Mouse (Mus musculus) liver, embryonic 12.5 days (tissue): ENCODE measurements at regions not wholly inside any gene's neighbourhood (a gene's known extent, or its start where the extent isn't known, plus 50 kb on each side); places are given as distances from the start of the nearest gene placed in this dataset.

Experiments used
- ATAC-seq: fragments of 200-750 bp; cut with Nextera tagmentation; 2 replicates; pipeline ENCODE4 v1.8.0; 2017; ENCODE audit warnings: moderate number of reproducible peaks, mild to moderate bottlenecking, moderate library complexity
- H3K27ac ChIP-seq: fragments of 300-500 bp; sonication (generic); 2 replicates; pipeline ENCODE4 v1.5.1; 2016; ENCODE audit warnings: mild to moderate bottlenecking
- H3K27me3 ChIP-seq: fragments of 300-500 bp; sonication (generic); replicated peaks from 2 replicates; pipeline ENCODE4 v1.6.1; 2016; ENCODE audit warnings: mild to moderate bottlenecking, moderate library complexity
- H3K36me3 ChIP-seq: fragments of 300-500 bp; sonication (generic); 2 replicates; pipeline ENCODE4 v1.6.1; 2016; ENCODE audit warnings: mild to moderate bottlenecking, moderate library complexity
- H3K4me1 ChIP-seq: fragments of 300-500 bp; sonication (generic); 2 replicates; pipeline ENCODE4 v1.6.1; 2016
- H3K4me2 ChIP-seq: fragments of 300-500 bp; sonication (generic); 2 replicates; pipeline ENCODE4 v1.6.1; 2016; ENCODE audit warnings: mild to moderate bottlenecking, moderate library complexity
- H3K4me3 ChIP-seq: fragments of 300-500 bp; sonication (generic); 2 replicates; pipeline ENCODE4 v1.5.1; 2016; ENCODE audit warnings: mild to moderate bottlenecking, moderate library complexity
- H3K9ac ChIP-seq: fragments of 300-500 bp; sonication (generic); 2 replicates; pipeline ENCODE4 v1.6.1; 2016; ENCODE audit warnings: mild to moderate bottlenecking, moderate library complexity
- H3K9me3 ChIP-seq: fragments of 300-500 bp; sonication (generic); replicated peaks from 2 replicates; pipeline ENCODE4 v1.6.1; 2016; ENCODE audit warnings: mild to moderate bottlenecking, moderate library complexity
- WGBS: fragments of 180-500 bp; shearing (Covaris S2); methylation state at CpG from one replicate; pipeline ENCODE4 v1.1.7; 2016; ENCODE audit not compliant: insufficient replicate concordance; 5-methylcytosine and 5-hydroxymethylcytosine counted together

GRCm38 (mm10) chr3:59451084-59451483, 106.9 kb upstream of the Igsf10 start:
- Histone ChIP-seq H3K27ac (no peak overlapping the region), H3K27me3 (no peaks in the 10 kb centered on the region), H3K4me1 (no peaks in the 10 kb centered on the region), H3K4me3 (no peak overlapping the region), H3K36me3 (no peaks in the 10 kb centered on the region), H3K4me2 (no peak overlapping the region), H3K9me3 (no peaks in the 10 kb centered on the region), H3K9ac (no peak overlapping the region)
- WGBS = 64% methylated on average over 3 of the region's 3 CpGs
- no peak for ATAC-seq

GRCm38 (mm10) chr3:59423621-59424020, 79.4 kb upstream of the Igsf10 start:
- Histone ChIP-seq H3K27ac (no peak overlapping the region), H3K36me3 (no peaks in the 10 kb centered on the region), H3K4me3 (no peak overlapping the region), H3K27me3 (no peaks in the 10 kb centered on the region), H3K4me1 (no peaks in the 10 kb centered on the region), H3K9ac (no peak overlapping the region), H3K9me3 (no peaks in the 10 kb centered on the region), H3K4me2 (no peak overlapping the region)
- no peak for ATAC-seq
- 84% methylated on average over 2 of the region's 2 CpGs for WGBS

- no peak for ATAC-seq
- Histone ChIP-seq H3K27ac (no peak overlapping the region), H3K4me3 (no peak overlapping the region), H3K4me1 (no peaks in the 10 kb centered on the region), H3K9me3 (no peaks in the 10 kb centered on the region), H3K4me2 (no peak overlapping the region), H3K9ac (no peak overlapping the region), H3K36me3 (no peaks in the 10 kb centered on the region), H3K27me3 (no peaks in the 10 kb centered on the region)
- WGBS = 48% methylated on average over 1 of the region's 1 CpGs
These were observed 64.9 kb upstream of the Igsf10 start for GRCm38 (mm10) chr3:59409131-59409530.

- no peaks in the 10 kb centered on the region for H3K9me3 ChIP-seq
These were observed 61.8 kb upstream of the Igsf10 start for GRCm38 (mm10) chr3:59406035-59406434.

GRCm38 (mm10) chr3:59401856-59402255, 57.7 kb upstream of the Igsf10 start:
- H3K9ac ChIP-seq = no peak overlapping the region
- ATAC-seq = no peak

More at GRCm38 (mm10) chr3:59406035-59406434, 61.8 kb upstream of the Igsf10 start:
- Histone ChIP-seq H3K4me1 (no peaks in the 10 kb centered on the region), H3K4me3 (no peak overlapping the region), H3K9ac (no peak overlapping the region), H3K36me3 (no peaks in the 10 kb centered on the region), H3K4me2 (no peak overlapping the region), H3K27ac (no peak overlapping the region), H3K27me3 (no peaks in the 10 kb centered on the region)
- WGBS = 83% methylated on average over 3 of the region's 3 CpGs
- ATAC-seq = no peak

GRCm38 (mm10) chr3:59401425-59401824, 57.2 kb upstream of the Igsf10 start:
- Histone ChIP-seq H3K9me3 (no peaks in the 10 kb centered on the region), H3K27me3 (no peaks in the 10 kb centered on the region), H3K4me1 (no peaks in the 10 kb centered on the region), H3K27ac (no peak overlapping the region), H3K4me2 (no peak overlapping the region), H3K36me3 (no peaks in the 10 kb centered on the region), H3K4me3 (no peak overlapping the region), H3K9ac (no peak overlapping the region)
- 80% methylated on average over 4 of the region's 4 CpGs for WGBS
- no peak for ATAC-seq

More at GRCm38 (mm10) chr3:59401856-59402255, 57.7 kb upstream of the Igsf10 start:
- no peaks in the 10 kb centered on the region for H3K4me1 ChIP-seq
- no peaks in the 10 kb centered on the region for H3K9me3 ChIP-seq
- H3K27ac ChIP-seq = no peak overlapping the region
- H3K4me2 ChIP-seq = no peak overlapping the region
- 66% methylated on average over 5 of the region's 5 CpGs for WGBS
- H3K4me3 ChIP-seq = no peak overlapping the region
- no peaks in the 10 kb centered on the region for H3K36me3 ChIP-seq
- H3K27me3 ChIP-seq = no peaks in the 10 kb centered on the region
